Mouse (Mus musculus): ENCODE data around the gene Ttll12. TPM values are rescaled to one million over a fixed set of nuclear protein-coding genes. Genes with fewer than 3 reads are reported as not detected.

Gene Ttll12
- polyA plus RNA-seq, 1 experiment from 2014 or later: 34.0 TPM

DNA sequence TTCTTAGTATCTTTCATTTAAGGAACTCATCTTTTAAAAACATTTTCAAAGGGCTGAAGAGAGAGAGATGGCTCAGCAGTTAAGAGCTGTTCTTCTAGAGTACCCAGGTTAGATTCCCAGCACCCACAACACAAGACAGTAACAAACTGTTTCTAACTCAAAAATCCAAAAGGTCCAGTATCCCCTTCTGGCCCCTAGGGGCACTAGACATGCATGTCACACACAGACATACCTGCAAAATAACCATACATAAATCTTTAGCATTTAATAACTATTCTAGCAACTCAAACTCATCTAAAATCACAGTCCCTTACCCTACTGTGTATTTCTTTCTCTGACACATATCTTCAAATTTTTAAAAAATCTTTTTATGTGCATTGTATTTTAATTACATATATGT lies 41.1 kb downstream of the Ttll12 start:
- Histone ChIP-seq H3K4me3 (no peak overlapping the region), H3K4me2 (no peak overlapping the region)

DNA sequence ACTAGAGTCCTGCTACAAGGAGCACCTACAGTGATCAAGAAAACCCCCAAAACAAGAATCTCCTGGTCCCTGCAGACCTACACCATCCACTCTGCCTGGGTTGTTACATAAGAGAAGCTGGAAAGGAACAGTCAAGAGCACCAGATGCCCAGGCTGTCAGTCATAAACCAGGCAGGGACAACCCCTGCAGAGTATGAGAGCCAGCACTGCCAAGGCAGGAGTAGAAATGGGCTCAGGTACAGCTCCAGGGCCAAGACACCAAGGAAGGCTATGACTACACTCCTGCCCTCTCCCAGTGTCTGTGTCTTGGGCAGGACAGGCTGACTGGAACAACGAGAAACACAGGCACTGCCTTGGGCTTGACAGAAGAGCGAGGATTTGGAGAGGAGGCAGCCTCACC lies 44.8 kb downstream of the Ttll12 start:
- Histone ChIP-seq H3K36me3 (peaks cover 51% of the 10 kb centered on the region), H3K27ac (no peak overlapping the region), H3K4me3 (no peak overlapping the region), H3K9ac (no peak overlapping the region), H3K4me2 (no peak overlapping the region), H3K4me1 (peaks cover 7% of the 10 kb centered on the region), H3K9me3 (no peaks in the 10 kb centered on the region), H3K27me3 (no peaks in the 10 kb centered on the region)
- 74% methylated on average over 2 of the region's 2 CpGs for WGBS
- no peak for ATAC-seq (ENCODE audit: borderline replicate concordance, extremely low read depth, low FRiP score, low TSS enrichment)

More for the DNA sequence above, 41.1 kb downstream of the Ttll12 start:
- Histone ChIP-seq H3K27me3 (no peaks in the 10 kb centered on the region), H3K9me3 (no peaks in the 10 kb centered on the region), H3K4me1 (peaks cover 7% of the 10 kb centered on the region), H3K36me3 (peaks cover 21% of the 10 kb centered on the region), H3K9ac (no peak overlapping the region), H3K27ac (no peak overlapping the region)
- no peak for ATAC-seq (ENCODE audit: borderline replicate concordance, extremely low read depth, low FRiP score, low TSS enrichment)

DNA sequence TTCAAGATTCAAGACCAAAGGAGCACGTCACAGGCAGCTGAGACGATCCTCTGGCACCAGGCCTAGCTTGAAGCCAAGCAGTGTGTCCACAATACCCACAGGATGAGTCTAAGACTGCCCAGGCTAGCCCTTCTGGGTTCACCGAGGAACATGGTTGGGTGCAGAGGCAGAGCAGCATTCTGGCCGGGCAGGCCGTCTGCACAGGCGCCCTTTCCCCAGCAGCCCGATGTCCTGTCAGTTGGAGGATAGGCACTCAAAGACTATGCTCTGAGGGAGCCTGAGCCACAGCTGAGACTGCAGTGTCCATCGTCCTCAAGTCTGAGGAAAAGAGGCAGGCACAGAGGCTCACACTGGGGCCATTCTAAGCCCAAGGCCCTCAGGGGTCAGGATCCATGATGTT lies 47.8 kb downstream of the Ttll12 start:
- no peaks in the 10 kb centered on the region for H3K27me3 ChIP-seq
- no peaks in the 10 kb centered on the region for H3K9me3 ChIP-seq
- no peaks in the 10 kb centered on the region for H3K4me1 ChIP-seq
- no peak overlapping the region for H3K27ac ChIP-seq
- no peak overlapping the region for H3K4me3 ChIP-seq
- no peak overlapping the region for H3K9ac ChIP-seq
- ATAC-seq (ENCODE audit: borderline replicate concordance, extremely low read depth, low FRiP score, low TSS enrichment): no peak
- peaks cover 56% of the 10 kb centered on the region for H3K36me3 ChIP-seq
- whole genome bisulfite sequencing: 86% methylated on average over 8 of the region's 8 CpGs
- H3K4me2 ChIP-seq: no peak overlapping the region

DNA sequence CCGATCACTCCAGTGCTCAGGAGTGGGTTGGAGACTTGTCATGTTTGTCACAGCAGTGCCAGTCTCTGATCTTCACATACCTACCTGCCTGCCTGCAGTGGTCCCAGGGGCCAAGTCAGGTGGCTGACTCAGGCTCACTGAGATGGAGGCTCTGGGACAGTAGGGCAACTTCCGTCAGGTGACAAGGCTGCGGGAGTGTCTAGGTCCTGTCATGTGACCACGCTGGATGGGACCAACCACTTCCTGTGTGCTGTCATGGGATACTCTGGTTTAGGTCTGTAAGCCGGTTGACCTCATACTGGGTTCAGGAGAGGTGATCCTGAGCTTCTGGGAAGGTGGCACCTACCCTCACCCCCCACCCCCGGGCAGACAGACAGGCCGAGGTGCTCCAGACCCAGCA lies 48.9 kb downstream of the Ttll12 start:
- Histone ChIP-seq H3K4me1 (no peaks in the 10 kb centered on the region), H3K4me2 (no peak overlapping the region), H3K27ac (no peak overlapping the region), H3K9me3 (no peaks in the 10 kb centered on the region), H3K9ac (no peak overlapping the region), H3K27me3 (no peaks in the 10 kb centered on the region), H3K36me3 (peaks cover 56% of the 10 kb centered on the region), H3K4me3 (no peak overlapping the region)
- no peak for ATAC-seq (ENCODE audit: borderline replicate concordance, extremely low read depth, low FRiP score, low TSS enrichment)
- 88% methylated on average over 7 of the region's 7 CpGs for WGBS

DNA sequence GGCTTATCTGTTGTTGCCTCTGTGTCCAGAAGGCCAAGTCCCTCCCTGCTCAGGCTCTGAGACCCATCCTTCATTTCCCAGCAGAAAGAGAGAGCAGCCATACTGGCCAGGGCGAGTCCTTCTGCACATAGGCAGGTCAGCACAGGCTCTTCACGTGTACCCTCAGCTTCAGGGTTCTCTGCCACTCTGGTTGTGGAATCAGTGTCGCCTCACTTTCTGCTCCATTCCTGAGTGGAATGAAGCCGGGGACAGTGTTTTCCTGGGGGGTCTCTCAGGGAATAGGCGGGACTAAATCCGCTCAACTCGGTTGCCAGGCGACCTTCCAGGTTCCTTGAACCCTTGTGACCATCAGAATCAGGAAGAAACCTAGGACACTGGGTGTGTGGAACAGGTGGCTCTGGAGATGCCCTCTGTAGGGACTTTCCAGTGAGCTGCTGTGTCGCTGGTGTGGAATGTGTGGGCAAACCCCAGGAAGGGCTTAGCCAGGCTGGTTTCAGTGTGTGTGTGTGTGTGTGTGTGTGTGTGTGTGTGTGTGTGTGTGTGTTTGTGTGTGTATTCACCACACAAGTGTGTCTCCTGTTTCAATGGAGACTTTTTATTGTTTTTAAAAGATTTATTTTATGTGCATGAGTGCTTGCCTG lies 53.2 kb downstream of the Ttll12 start:
- Histone ChIP-seq H3K9ac (no peak overlapping the region), H3K27me3 (no peaks in the 10 kb centered on the region), H3K36me3 (peaks cover 14% of the 10 kb centered on the region), H3K4me2 (no peak overlapping the region), H3K9me3 (no peaks in the 10 kb centered on the region), H3K27ac (no peak overlapping the region), H3K4me3 (no peak overlapping the region), H3K4me1 (peaks cover 10% of the 10 kb centered on the region)
- 72% methylated on average over 9 of the region's 9 CpGs for WGBS
- ATAC-seq (ENCODE audit: borderline replicate concordance, extremely low read depth, low FRiP score, low TSS enrichment): no peak

DNA sequence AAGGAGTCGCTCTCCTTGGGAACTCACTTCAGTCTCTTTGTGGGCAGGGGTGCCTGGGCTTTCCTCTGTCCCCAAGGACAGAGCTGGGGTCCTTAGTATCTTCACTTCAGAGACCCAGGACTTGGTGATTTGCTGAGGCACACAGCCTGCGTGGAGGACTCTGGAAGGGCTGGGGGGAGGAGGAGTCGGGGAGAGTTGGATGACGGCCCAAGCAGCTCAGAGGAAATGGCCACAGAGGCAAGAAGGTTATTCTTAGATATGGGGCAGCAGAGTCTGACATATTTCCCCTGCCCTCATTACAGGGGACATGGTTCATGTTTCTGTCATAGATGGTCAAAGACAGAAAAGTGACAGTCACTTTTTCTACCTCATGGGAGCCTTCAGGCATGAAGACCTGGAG lies 55.1 kb downstream of the Ttll12 start:
- H3K27ac ChIP-seq: peak overlapping the region; percentile 47
- WGBS: 32% methylated on average over 4 of the region's 4 CpGs
- H3K4me1 ChIP-seq: peaks cover 20% of the 10 kb centered on the region
- H3K36me3 ChIP-seq: 0 out of 2 replicates have a peak, but pooled peaks cover 5% of the 10 kb centered on the region
- no peak overlapping the region for H3K4me2 ChIP-seq
- no peak overlapping the region for H3K9ac ChIP-seq
- no peaks in the 10 kb centered on the region for H3K9me3 ChIP-seq
- no peak overlapping the region for H3K4me3 ChIP-seq
- ATAC-seq (ENCODE audit: borderline replicate concordance, extremely low read depth, low FRiP score, low TSS enrichment): peak; percentile 39; the same call in 1 of the 2 replicates
- H3K27me3 ChIP-seq: no peaks in the 10 kb centered on the region

DNA sequence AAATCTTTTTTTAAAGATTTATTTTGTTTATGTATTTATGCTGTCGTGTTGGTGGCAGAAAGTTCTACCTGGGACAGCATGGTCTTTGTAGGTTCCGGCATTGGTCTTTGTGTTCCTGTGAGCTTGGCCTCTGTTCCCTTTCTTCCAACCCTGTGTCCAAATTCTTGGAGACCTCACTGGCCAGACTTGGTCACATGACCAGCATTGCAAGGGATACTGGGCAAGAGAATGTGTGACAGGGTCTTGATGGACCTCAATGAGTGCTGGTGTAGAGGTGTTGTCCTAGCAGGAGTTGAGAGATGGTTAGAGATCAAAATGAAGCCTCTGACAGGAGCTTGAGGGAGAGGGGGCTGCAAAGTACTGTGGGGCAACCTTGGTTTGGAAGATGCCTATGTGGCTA lies 56.1 kb downstream of the Ttll12 start:
- no peak overlapping the region for H3K4me2 ChIP-seq
- ATAC-seq (ENCODE audit: borderline replicate concordance, extremely low read depth, low FRiP score, low TSS enrichment): no peak
- no peaks in the 10 kb centered on the region for H3K9me3 ChIP-seq
- no peaks in the 10 kb centered on the region for H3K36me3 ChIP-seq
- no peak overlapping the region for H3K9ac ChIP-seq
- WGBS: 97% methylated on average over 2 of the region's 2 CpGs
- H3K27ac ChIP-seq: no peak overlapping the region
- H3K4me1 ChIP-seq: peaks cover 21% of the 10 kb centered on the region
- no peak overlapping the region for H3K4me3 ChIP-seq
- H3K27me3 ChIP-seq: no peaks in the 10 kb centered on the region

DNA sequence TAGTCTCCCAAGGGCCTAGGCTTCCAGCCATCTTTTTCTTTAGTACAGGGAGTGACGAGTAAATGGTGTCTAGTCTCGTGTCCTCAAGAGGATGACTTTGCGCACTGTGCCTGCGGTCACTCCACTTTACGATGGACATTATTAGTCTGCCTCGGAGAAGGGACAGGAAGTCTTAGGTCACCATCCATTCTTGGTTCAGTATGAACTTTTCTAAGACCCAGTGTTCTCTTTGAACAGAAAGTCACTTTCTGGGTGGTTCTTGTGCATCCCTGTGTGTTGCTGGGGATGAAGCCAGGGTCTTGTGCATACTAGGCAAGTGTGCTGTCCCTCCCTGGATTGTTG lies 59.1 kb downstream of the Ttll12 start:
- 76% methylated on average over 6 of the region's 6 CpGs for WGBS
- Histone ChIP-seq H3K4me3 (no peak overlapping the region), H3K27ac (peak overlapping the region; percentile 20; the same call in 1 of the 2 replicates), H3K4me1 (peaks cover 22% of the 10 kb centered on the region), H3K9me3 (no peaks in the 10 kb centered on the region), H3K27me3 (no peaks in the 10 kb centered on the region), H3K36me3 (no peaks in the 10 kb centered on the region), H3K9ac (no peak overlapping the region), H3K4me2 (0 out of 2 replicates have a peak overlapping the region, but pooled peaks have one; percentile 1)
- no peak for ATAC-seq (ENCODE audit: borderline replicate concordance, extremely low read depth, low FRiP score, low TSS enrichment)

DNA sequence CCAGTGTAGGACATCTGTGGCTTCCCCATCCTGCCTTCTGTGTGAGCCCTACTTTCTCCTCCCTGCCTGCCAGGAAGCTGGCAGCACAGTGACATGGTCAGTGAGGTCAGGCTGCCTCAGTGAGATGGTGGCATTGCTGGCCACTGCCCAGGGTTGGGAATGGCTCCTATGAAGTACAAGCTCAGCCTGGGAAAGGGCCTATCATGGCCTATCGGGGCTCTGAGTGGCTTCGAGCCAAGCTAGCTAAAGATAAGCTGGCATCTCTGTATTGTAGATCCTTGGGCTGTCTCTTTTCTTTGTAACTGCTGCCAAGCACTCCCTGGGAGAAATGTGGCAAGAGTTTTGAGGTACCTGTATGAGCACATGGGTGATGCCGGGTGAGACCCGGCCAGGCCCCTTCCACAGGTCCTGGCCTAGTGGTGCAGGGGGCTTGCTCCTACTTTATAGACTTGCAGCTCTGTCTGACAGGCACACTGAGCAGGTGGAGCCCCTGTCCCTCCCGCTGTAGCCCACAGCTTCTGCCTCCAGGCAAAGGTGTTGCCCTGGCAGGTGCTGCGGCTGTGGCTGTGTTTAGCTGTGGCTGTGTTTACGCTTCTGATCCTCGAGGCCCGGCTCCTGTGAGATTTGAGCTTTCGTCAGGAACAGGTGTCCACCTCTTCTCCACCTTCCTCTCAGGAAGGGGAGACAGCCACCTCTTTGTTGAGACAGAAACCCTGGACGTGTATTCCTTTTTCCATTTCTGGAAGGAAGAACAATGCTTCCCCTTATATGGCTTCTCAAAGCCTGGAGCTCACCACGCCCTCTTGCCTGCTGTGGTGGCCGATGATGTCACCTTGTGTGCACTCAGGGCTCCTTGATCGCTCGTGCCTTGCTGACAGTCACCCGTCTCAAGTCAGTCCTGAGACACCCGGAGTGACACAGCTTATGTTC lies 59.7 kb downstream of the Ttll12 start:
- Histone ChIP-seq H3K4me1 (peaks cover 27% of the 10 kb centered on the region), H3K36me3 (no peaks in the 10 kb centered on the region), H3K4me2 (0 out of 2 replicates have a peak overlapping the region, but pooled peaks have one; percentile 1), H3K27ac (peak overlapping the region; percentile 65), H3K9ac (no peak overlapping the region), H3K4me3 (no peak overlapping the region), H3K9me3 (no peaks in the 10 kb centered on the region), H3K27me3 (no peaks in the 10 kb centered on the region)
- 48% methylated on average over 17 of the region's 17 CpGs for WGBS
- 0 out of 2 replicates have a peak, but pooled peaks have one; percentile 24 for ATAC-seq (ENCODE audit: borderline replicate concordance, extremely low read depth, low FRiP score, low TSS enrichment)

DNA sequence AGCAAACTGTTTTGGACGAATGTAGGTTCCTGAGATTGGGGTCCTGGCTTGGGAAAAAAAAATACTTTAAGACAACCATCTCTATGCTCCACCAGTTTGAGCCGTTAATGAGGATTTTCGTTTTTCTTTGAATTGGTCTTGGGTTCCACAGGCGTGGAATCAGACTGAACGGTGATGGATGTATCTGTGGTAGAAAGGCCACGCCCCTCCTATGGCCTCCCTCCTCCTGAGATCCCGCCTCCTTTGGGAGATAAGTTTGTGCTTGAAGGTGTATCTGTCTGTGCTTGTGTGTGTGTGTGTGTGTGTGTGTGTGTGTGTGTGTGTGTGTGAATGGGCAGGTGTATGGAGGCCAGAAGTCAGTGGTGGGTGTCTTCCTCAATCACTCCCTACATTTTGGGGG lies 62.4 kb downstream of the Ttll12 start:
- no peak overlapping the region for H3K9ac ChIP-seq
- no peak overlapping the region for H3K4me3 ChIP-seq
- peaks cover 31% of the 10 kb centered on the region for H3K4me1 ChIP-seq
- H3K9me3 ChIP-seq: no peaks in the 10 kb centered on the region
- no peak for ATAC-seq (ENCODE audit: borderline replicate concordance, extremely low read depth, low FRiP score, low TSS enrichment)
- WGBS: 73% methylated on average over 7 of the region's 7 CpGs
- no peak overlapping the region for H3K27ac ChIP-seq
- no peak overlapping the region for H3K4me2 ChIP-seq
- H3K27me3 ChIP-seq: peaks cover 4% of the 10 kb centered on the region
- H3K36me3 ChIP-seq: no peaks in the 10 kb centered on the region

DNA sequence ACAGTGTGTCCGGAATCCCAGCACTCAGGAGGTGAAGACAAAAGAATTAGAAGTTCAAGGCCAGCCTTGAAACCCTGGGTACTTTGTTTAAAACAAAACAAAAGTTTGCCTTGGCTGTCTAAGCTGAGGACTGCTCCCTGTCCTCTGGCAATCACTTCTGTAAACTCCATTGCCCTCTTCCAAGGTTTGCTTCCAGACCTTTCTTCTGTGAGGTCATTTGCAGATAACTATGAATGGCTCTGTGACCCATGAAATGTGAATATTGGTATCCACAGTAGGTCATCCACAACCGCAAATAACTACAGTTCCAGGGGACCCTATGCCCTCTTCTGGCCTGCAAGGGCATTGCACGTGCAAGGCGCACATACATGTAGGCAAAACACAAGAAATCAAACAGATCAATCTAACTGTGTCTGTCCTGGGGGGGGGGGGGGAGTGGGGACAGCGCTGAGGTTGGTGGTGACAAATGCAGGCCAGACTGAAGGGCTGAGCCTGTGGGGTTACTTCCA lies 62.9 kb downstream of the Ttll12 start:
- no peaks in the 10 kb centered on the region for H3K36me3 ChIP-seq
- H3K4me3 ChIP-seq: no peak overlapping the region
- H3K4me1 ChIP-seq: peaks cover 33% of the 10 kb centered on the region
- H3K9me3 ChIP-seq: no peaks in the 10 kb centered on the region
- H3K27me3 ChIP-seq: peaks cover 10% of the 10 kb centered on the region
- WGBS: 84% methylated on average over 5 of the region's 5 CpGs
- no peak overlapping the region for H3K27ac ChIP-seq
- no peak overlapping the region for H3K4me2 ChIP-seq
- H3K9ac ChIP-seq: no peak overlapping the region
- no peak for ATAC-seq (ENCODE audit: borderline replicate concordance, extremely low read depth, low FRiP score, low TSS enrichment)

DNA sequence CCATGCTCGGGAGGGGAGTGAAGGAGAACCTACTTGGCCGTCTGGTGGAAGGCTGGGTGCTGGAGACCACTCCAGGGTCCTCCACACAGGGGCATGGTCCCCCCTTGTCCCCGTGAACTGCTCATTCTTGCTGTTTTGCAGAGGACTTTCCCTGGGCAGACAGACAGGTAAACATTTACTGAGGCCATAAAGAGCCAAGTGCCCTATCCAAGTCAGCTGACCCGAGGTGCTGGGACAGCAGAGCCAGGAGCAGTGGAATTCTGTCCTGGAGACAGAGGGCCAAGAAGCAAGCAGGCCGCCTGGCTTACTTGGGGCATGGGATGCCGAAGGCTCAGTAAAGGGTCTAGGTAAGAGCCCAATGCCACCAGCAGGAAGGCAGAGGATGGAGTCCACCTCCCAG lies 64.3 kb downstream of the Ttll12 start:
- H3K27ac ChIP-seq: peak overlapping the region; percentile 80
- H3K4me3 ChIP-seq: no peak overlapping the region
- peaks cover 42% of the 10 kb centered on the region for H3K4me1 ChIP-seq
- ATAC-seq (ENCODE audit: borderline replicate concordance, extremely low read depth, low FRiP score, low TSS enrichment): no peak
- 51% methylated on average over 6 of the region's 6 CpGs for WGBS
- no peak overlapping the region for H3K9ac ChIP-seq
- H3K36me3 ChIP-seq: no peaks in the 10 kb centered on the region
- H3K27me3 ChIP-seq: peaks cover 22% of the 10 kb centered on the region
- no peak overlapping the region; the same call in 1 of the 2 replicates for H3K4me2 ChIP-seq
- no peaks in the 10 kb centered on the region for H3K9me3 ChIP-seq

All from lung, embryonic 15.5 days (tissue).